Mouse (Mus musculus) layer of hippocampus, adult 18-20 months (tissue): ENCODE measurements at regions not wholly inside any gene's neighbourhood (a gene's known extent, or its start where the extent isn't known, plus 50 kb on each side); places are given as distances from the start of the nearest gene placed in this dataset.
A peak's percentile ranks its signal among the peaks of the same experiment; 100 is the strongest.
"Not testable (repeated sequence)": the region's sequence is repeated elsewhere in the genome, so short reads cannot be mapped to it uniquely, and the experiment has no call there.

Source experiments
- DNase-seq, 2 experiments: peaks; one replicate each; pipeline ENCODE4 v3.0.0; 2022; ENCODE audit warnings: low spot score in 2 of 2

DNA sequence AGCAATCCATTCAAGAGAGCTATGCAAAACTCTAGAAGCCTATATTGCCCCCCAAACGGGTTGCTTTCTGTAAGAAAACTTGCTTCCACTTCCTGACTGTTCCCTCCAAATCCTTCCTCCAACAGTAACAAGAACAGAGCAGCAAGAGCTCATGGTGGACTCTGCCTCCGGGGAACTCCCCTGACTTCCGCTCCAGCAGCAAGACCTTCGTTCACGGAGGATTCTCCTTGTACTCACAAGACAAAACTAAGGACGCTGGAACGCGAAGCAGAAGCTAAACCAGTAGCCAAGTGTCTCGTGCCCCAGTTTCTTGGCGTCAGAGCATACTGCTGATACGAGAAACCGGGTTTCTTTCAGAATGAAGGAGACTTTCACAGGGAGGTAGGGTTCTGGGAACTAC lies 50.7 kb downstream of the H2al2a start:
- DNase-seq: no peak

- DNase-seq: no peak
These were observed 51.3 kb downstream of the H2al2a start for GRCm38 (mm10) chr2:17945369-17945915.

- no peak for DNase-seq
These were observed 53.3 kb downstream of the H2al2a start for GRCm38 (mm10) chr2:17943506-17943905.

- DNase-seq: no peak
These were observed 54.0 kb downstream of the H2al2a start for GRCm38 (mm10) chr2:17942528-17943387.

DNA sequence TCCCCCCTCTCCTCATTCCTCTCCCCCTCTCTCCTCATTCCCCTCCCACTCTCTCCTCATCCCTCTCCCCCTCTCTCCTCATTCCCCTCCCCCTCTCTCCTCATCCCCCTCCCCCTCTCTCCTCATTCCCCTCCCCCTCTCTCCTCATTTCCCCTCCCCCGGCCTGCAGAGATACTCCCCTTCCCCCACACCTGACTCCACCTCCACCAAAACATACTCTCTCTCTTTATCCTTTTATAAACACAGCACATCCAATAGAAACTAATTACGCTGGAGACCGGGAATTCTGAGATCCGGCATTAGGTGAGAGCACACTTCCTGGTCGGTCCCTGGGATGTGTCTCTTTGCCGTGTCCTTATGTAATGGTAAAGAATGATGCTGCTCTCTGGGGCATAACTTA lies 54.8 kb downstream of the H2al2a start:
- no peak for DNase-seq

GRCm38 (mm10) chr2:17939857-17940848 lies 56.6 kb downstream of the H2al2a start:
- not testable (repeated sequence) for DNase-seq

DNA sequence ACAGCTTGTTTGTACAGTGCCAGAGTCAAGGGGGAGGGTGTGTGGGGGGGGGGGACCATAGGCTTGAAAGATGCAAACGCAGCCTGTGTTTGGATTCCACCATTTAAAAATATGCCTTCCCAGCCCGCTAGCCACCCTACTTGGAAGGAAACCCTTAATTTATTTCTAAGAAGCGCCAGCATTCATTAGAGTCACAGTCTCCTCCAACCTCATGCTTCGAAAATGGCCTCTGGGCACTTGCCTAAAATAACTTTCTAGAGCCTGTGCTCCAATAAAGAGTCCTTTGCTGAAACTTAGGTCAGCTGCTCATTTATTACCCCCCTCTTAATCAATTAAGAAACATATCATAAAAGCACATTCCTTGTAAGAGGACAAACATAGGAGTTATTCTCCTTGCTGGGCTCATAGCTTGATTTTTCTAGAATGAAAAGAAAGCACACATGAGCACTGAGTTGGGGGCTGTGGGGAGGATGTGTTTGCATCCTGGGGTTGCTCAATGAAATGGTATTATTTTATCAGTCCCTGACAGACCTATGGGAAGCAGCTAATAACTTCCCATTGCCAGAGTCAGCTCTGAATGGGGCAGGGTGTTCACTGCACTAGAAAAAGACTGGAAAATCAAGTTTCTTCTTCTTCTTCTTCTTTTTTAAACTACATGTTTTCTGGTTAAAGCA lies 57.4 kb downstream of the H2al2a start:
- no peak for DNase-seq

GRCm38 (mm10) chr2:17936527-17937139 lies 60.1 kb downstream of the H2al2a start:
- DNase-seq: no peak

DNA sequence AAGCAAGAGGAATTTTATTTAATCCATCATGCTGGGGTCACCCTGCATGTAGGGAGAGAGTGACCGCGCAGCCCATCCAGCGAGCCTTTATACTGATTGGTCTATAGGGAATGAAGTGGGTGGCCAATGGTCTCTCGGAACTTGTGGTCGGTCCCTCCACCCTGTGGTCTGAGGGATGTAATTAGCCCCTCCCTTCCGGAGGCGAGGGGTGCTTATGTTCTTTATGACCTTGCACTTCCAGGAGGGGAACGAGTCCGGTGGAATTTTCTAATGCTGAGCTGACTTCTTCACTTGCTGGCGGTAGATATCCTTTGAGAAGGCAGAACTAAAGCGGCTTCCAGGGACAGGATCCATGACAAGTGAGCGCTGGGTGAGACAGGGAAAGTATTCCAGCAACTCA lies 60.8 kb downstream of the H2al2a start:
- no peak for DNase-seq

- DNase-seq: no peak
These were observed 61.3 kb downstream of the H2al2a start for GRCm38 (mm10) chr2:17935466-17935865.

- no peak for DNase-seq
These were observed 62.1 kb downstream of the H2al2a start for GRCm38 (mm10) chr2:17934610-17935009.

DNA sequence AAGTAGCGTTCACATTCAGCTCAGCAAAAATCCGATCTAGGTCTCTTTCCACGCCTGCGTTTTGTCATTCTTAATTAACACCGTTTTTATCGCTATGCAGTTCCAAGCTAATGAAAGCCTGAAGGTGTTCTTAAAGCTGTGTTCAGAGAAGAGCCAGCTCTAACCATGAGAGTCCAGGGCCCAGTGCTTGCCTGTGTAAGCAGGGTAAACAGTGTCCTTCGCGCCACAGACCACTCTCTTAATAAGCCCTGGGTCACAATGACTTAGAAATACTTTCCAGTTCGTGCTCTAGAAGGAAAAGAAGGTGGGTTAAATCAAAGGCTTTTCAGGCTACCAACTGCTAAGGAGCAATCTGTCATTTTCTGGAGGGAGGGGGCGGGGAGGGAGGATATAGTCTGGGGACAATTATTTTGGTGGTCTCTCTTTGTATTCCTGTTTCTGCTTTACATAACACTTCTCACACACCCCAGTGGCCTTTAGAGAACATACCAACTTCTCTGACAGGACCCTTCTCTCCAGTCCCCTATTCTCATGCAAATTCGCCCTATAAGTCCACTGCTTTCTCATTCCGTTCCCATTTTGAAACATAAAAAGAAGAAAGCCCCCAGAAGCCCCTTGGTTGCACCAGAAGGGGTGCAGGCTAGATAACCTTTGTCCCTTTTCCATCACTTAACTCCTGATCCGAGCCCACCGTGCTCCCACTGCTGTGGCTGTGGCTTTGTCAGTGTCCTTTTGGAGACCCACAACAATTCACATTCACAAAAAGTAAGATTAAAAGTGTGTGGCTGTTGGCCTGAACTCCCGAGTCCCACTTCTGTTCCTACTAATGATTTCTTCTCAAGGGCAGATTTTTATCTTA lies 63.6 kb downstream of the H2al2a start:
- no peak for DNase-seq

DNA sequence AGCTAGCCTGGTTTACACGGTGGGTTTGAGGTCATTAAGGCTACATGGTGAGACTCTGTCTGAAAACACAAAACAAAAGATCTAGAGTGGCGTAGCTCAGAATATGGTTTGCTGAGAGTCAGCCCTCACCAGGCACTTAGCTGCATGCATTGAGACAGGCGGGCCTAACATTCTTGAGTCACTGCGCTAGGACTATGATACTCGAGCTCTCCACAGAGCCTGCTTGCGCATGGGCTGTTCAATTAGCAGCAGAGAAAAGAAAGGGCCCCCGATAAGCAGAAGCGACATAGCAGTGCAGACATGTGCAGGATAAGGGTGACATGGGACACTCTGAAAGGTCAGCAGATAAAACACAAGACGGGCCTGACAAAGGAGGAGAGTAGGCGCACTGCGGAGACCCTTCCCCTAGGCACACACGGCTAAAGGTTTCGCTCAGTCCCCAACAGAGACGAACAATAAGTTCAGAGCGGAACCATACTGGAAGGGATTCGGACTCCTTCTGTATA lies 64.3 kb downstream of the H2al2a start:
- DNase-seq: peak in 1 of 2 experiments; percentile 17

GRCm38 (mm10) chr2:17931881-17932280 lies 64.9 kb downstream of the H2al2a start:
- no peak for DNase-seq

- no peak for DNase-seq
These were observed 77.7 kb downstream of the H2al2a start for GRCm38 (mm10) chr2:17918861-17919648.

DNA sequence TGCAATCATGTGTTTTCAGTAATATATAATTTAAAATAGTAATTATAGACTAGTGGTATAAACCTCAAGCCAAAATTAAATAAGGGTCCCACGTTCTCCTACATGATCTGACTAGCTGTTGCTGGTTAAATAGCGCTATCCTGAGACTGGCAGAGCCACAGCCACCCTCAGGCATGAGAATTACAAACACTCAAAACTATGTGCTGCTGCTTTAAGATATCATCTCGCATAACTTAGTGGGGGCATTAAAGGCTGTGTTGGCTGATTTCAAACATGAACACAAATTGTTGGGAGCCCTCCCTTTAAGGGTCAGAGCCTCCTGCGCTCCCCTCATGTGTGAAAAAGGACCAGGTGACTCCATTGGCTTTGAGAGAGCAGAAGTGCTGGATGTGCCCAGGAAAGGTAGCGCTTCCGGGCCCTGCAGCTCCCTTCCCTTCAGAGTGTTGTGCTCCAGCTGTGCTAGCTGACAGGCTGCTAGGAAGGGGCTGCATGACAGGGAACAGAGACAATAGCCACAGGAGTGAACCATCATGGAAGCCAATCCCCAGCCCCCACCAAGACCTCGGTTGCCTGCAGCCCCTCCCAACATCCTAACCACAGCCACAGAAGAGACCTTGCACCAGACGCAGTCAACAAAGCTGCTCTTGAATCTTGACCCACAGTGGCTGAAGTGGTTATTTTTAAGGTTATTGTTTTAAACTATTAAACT lies 79.4 kb downstream of the H2al2a start:
- DNase-seq: no peak

GRCm38 (mm10) chr2:17902616-17903015 lies 94.1 kb downstream of the H2al2a start:
- peak in 1 of 2 experiments; percentile 58 for DNase-seq

GRCm38 (mm10) chr2:17900202-17900601 lies 96.6 kb downstream of the H2al2a start:
- DNase-seq: no peak
